Mouse (Mus musculus): ENCODE results near the gene Slc25a13. TPM values are rescaled to one million over a fixed set of nuclear protein-coding genes. Genes with fewer than 3 reads are reported as not detected.

Gene Slc25a13
- total and polyA plus RNA-seq, 3 experiments = 45.5 to 146 (median 121) TPM

GRCm38 (mm10) chr6:6208351-6209059 is 8.5 kb downstream of the Slc25a13 start:
- Histone ChIP-seq H3K27ac (peak overlapping the region; percentile 69), H3K9ac (ENCODE audit: low read depth, low read length) (no peak overlapping the region)
- WGBS = 13% methylated on average over 4 of the region's 4 CpGs

GRCm38 (mm10) chr6:6207836-6208235 is 9.1 kb downstream of the Slc25a13 start:
- TF ChIP-seq EP300 (IDR thresholded peaks at IDR 0.05; ENCODE audit: insufficient read depth, low read depth, low read length) (no peak), POLR2A (IDR thresholded peaks at IDR 0.05; ENCODE audit: insufficient read depth, low read depth, low read length) (no peak), CTCF (IDR thresholded peaks at IDR 0.05) (no peak)
- peak overlapping the region; percentile 69 for H3K27ac ChIP-seq
- H3K9ac ChIP-seq (ENCODE audit: low read depth, low read length) = no peak overlapping the region
- peaks cover 3% of the 10 kb centered on the region for H3K36me3 ChIP-seq (ENCODE audit: control insufficient read depth, insufficient read depth, low read length)
- H3K27me3 ChIP-seq (ENCODE audit: control insufficient read depth, insufficient read depth, low read length) = no peaks in the 10 kb centered on the region
- no peak for DNase-seq
- no peak overlapping the region; the same call in 1 of the 2 replicates for H3K4me3 ChIP-seq
- H3K4me1 ChIP-seq (ENCODE audit: control insufficient read depth, insufficient read depth, low read length) = peaks cover 10% of the 10 kb centered on the region
- 0 out of 2 replicates have a peak, but pooled peaks cover 2% of the 10 kb centered on the region for H3K79me2 ChIP-seq (replicated peaks; ENCODE audit: control insufficient read depth, insufficient read depth, low read length)
- WGBS = 37% methylated on average over 3 of the region's 3 CpGs
- intact Hi-C loops (cut with DNase I) = no loop called here

More at GRCm38 (mm10) chr6:6208351-6209059, 8.5 kb downstream of the Slc25a13 start:
- intact Hi-C loops (cut with DNase I) = no loop called here
- TF ChIP-seq CTCF (IDR thresholded peaks at IDR 0.05) = no peak
- TF ChIP-seq POLR2A (IDR thresholded peaks at IDR 0.05; ENCODE audit: insufficient read depth, low read depth, low read length) = no peak
- TF ChIP-seq EP300 (IDR thresholded peaks at IDR 0.05; ENCODE audit: insufficient read depth, low read depth, low read length) = no peak
- H3K4me1 ChIP-seq (ENCODE audit: control insufficient read depth, insufficient read depth, low read length) = peaks cover 11% of the 10 kb centered on the region
- no peak overlapping the region; the same call in 1 of the 2 replicates for H3K4me3 ChIP-seq
- peaks cover 3% of the 10 kb centered on the region for H3K36me3 ChIP-seq (ENCODE audit: control insufficient read depth, insufficient read depth, low read length)
- DNase-seq = no peak
- H3K27me3 ChIP-seq (ENCODE audit: control insufficient read depth, insufficient read depth, low read length) = no peaks in the 10 kb centered on the region
- H3K79me2 ChIP-seq (replicated peaks; ENCODE audit: control insufficient read depth, insufficient read depth, low read length) = 0 out of 2 replicates have a peak, but pooled peaks cover 2% of the 10 kb centered on the region

- Histone ChIP-seq H3K9ac (ENCODE audit: low read depth, low read length) (no peak overlapping the region), H3K4me1 (ENCODE audit: control insufficient read depth, insufficient read depth, low read length) (peaks cover 8% of the 10 kb centered on the region), H3K27me3 (ENCODE audit: control insufficient read depth, insufficient read depth, low read length) (no peaks in the 10 kb centered on the region), H3K36me3 (ENCODE audit: control insufficient read depth, insufficient read depth, low read length) (peaks cover 3% of the 10 kb centered on the region), H3K27ac (peak overlapping the region; percentile 69), H3K4me3 (no peak overlapping the region), H3K79me2 (replicated peaks; ENCODE audit: control insufficient read depth, insufficient read depth, low read length) (0 out of 2 replicates have a peak, but pooled peaks cover 2% of the 10 kb centered on the region)
- intact Hi-C loops (cut with DNase I) = no loop called here
- 53% methylated on average over 1 of the region's 1 CpGs for WGBS
- DNase-seq = no peak
- TF ChIP-seq CTCF (IDR thresholded peaks at IDR 0.05) = no peak
- no peak for TF ChIP-seq POLR2A (IDR thresholded peaks at IDR 0.05; ENCODE audit: insufficient read depth, low read depth, low read length)
- no peak for TF ChIP-seq EP300 (IDR thresholded peaks at IDR 0.05; ENCODE audit: insufficient read depth, low read depth, low read length)
Measured at GRCm38 (mm10) chr6:6207395-6207794, 9.6 kb downstream of the Slc25a13 start.

GRCm38 (mm10) chr6:6205599-6206165 is 11.3 kb downstream of the Slc25a13 start:
- 86% methylated on average over 3 of the region's 3 CpGs for WGBS
- H3K27me3 ChIP-seq (ENCODE audit: control insufficient read depth, insufficient read depth, low read length) = no peaks in the 10 kb centered on the region
- no peak for TF ChIP-seq CTCF (IDR thresholded peaks at IDR 0.05)
- intact Hi-C loops (cut with DNase I) = no loop called here
- no peak overlapping the region for H3K27ac ChIP-seq
- no peak overlapping the region for H3K4me3 ChIP-seq
- H3K4me1 ChIP-seq (ENCODE audit: control insufficient read depth, insufficient read depth, low read length) = peaks cover 7% of the 10 kb centered on the region
- H3K36me3 ChIP-seq (ENCODE audit: control insufficient read depth, insufficient read depth, low read length) = peaks cover 3% of the 10 kb centered on the region; the same call in 1 of the 2 replicates
- DNase-seq = no peak
- 0 out of 2 replicates have a peak, but pooled peaks cover 2% of the 10 kb centered on the region for H3K79me2 ChIP-seq (replicated peaks; ENCODE audit: control insufficient read depth, insufficient read depth, low read length)
- H3K9ac ChIP-seq (ENCODE audit: low read depth, low read length) = no peak overlapping the region

GRCm38 (mm10) chr6:6202451-6202850 is 14.5 kb downstream of the Slc25a13 start:
- H3K4me1 ChIP-seq (ENCODE audit: control insufficient read depth, insufficient read depth, low read length) = peaks cover 4% of the 10 kb centered on the region; the same call in 1 of the 2 replicates
- no peak for DNase-seq
- H3K36me3 ChIP-seq (ENCODE audit: control insufficient read depth, insufficient read depth, low read length) = peaks cover 4% of the 10 kb centered on the region
- no peaks in the 10 kb centered on the region for H3K79me2 ChIP-seq (replicated peaks; ENCODE audit: control insufficient read depth, insufficient read depth, low read length)
- no peak overlapping the region for H3K27ac ChIP-seq
- H3K9ac ChIP-seq (ENCODE audit: low read depth, low read length) = no peak overlapping the region
- TF ChIP-seq EP300 (IDR thresholded peaks at IDR 0.05; ENCODE audit: insufficient read depth, low read depth, low read length) = no peak
- no peak for TF ChIP-seq CTCF (IDR thresholded peaks at IDR 0.05)
- TF ChIP-seq POLR2A (IDR thresholded peaks at IDR 0.05; ENCODE audit: insufficient read depth, low read depth, low read length) = no peak
- intact Hi-C loops (cut with DNase I) = no loop called here
- no peaks in the 10 kb centered on the region for H3K27me3 ChIP-seq (ENCODE audit: control insufficient read depth, insufficient read depth, low read length)
- WGBS = 86% methylated on average over 6 of the region's 6 CpGs
- H3K4me3 ChIP-seq = no peak overlapping the region

GRCm38 (mm10) chr6:6201977-6202376 is 15.0 kb downstream of the Slc25a13 start:
- H3K4me1 ChIP-seq (ENCODE audit: control insufficient read depth, insufficient read depth, low read length) = peaks cover 2% of the 10 kb centered on the region; the same call in 1 of the 2 replicates
- H3K9ac ChIP-seq (ENCODE audit: low read depth, low read length) = no peak overlapping the region
- H3K27me3 ChIP-seq (ENCODE audit: control insufficient read depth, insufficient read depth, low read length) = no peaks in the 10 kb centered on the region
- TF ChIP-seq CTCF (IDR thresholded peaks at IDR 0.05) (no peak), POLR2A (IDR thresholded peaks at IDR 0.05; ENCODE audit: insufficient read depth, low read depth, low read length) (no peak), EP300 (IDR thresholded peaks at IDR 0.05; ENCODE audit: insufficient read depth, low read depth, low read length) (no peak)
- H3K79me2 ChIP-seq (replicated peaks; ENCODE audit: control insufficient read depth, insufficient read depth, low read length) = no peaks in the 10 kb centered on the region
- no peak overlapping the region for H3K4me3 ChIP-seq
- peaks cover 4% of the 10 kb centered on the region for H3K36me3 ChIP-seq (ENCODE audit: control insufficient read depth, insufficient read depth, low read length)
- intact Hi-C loops (cut with DNase I) = no loop called here
- H3K27ac ChIP-seq = no peak overlapping the region
- DNase-seq = no peak
- WGBS = 83% methylated on average over 5 of the region's 5 CpGs

Measured in heart, adult 2 months (tissue).